Mouse (Mus musculus): ENCODE measurements around the gene Myo5a.
"Not testable (repeated sequence)": the region's sequence is repeated elsewhere in the genome, so short reads cannot be mapped to it uniquely, and the experiment has no call there.

Myo5a gene

GRCm38 (mm10) chr9:75209246-75209645 lies 138.4 kb downstream of the Myo5a start:
- DNase-seq: no peak

- DNase-seq: no peak
Observed at GRCm38 (mm10) chr9:75210269-75210668, 139.5 kb downstream of the Myo5a start.

GRCm38 (mm10) chr9:75214743-75215413 lies 144.1 kb downstream of the Myo5a start:
- no peak for DNase-seq

- no peak for DNase-seq
Observed at GRCm38 (mm10) chr9:75219942-75220341, 149.1 kb downstream of the Myo5a start.

GRCm38 (mm10) chr9:75221420-75222287 lies 150.8 kb downstream of the Myo5a start:
- DNase-seq: peak; percentile 28

GRCm38 (mm10) chr9:75231841-75232746 lies 161.3 kb downstream of the Myo5a start, which contains the start of gene Myo5c:
Myo5c (plus strand) TSS chr9:75232020.
- DNase-seq: peak; percentile 22

DNA sequence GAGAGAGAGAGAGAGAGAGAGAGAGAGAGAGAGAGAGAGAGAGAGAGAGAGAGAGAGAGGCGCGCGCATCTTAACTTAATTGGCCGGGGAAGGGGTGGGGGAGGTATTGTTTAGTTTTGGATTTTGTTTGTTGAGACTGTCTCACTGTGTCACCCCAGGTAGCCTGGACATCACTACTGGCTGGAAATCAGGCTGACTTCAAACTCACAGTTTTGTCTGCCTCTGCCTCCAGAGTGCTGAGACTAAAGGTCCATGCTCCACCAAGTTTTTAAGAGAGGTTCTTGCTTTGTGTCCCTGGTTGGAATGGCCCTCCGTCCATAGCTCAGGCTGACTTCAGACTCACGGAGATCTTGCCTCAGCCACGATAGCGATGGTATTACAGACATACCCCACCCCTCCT lies 162.0 kb downstream of the Myo5a start:
- DNase-seq: no peak

DNA sequence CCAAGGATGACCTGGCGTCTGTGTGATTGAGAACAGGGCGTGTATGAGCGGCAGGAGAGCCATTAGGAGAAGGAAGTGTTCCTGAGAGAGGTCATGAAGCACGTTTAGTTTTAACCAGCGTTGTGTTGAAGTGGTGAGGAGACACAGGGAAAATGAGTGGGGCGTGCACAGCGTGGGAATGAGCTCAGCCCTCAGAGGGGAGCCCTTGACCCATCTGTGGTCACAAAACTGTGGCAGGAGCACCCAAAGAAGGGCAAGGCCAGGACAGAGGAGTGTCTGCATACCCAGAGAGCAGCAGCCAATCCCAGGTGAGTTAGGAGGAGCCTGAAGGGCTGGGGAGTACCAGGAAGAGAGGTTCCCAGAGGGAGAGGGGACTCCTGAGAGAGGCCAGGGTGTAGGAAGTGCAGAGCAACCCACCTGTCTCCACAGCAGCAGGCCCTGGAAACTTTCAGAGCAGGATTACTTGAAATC lies 163.5 kb downstream of the Myo5a start:
- DNase-seq: no peak

- DNase-seq: no peak
Observed at GRCm38 (mm10) chr9:75234983-75235627, 164.3 kb downstream of the Myo5a start.

- no peak for DNase-seq
Observed at GRCm38 (mm10) chr9:75235696-75236095, 164.9 kb downstream of the Myo5a start.

DNA sequence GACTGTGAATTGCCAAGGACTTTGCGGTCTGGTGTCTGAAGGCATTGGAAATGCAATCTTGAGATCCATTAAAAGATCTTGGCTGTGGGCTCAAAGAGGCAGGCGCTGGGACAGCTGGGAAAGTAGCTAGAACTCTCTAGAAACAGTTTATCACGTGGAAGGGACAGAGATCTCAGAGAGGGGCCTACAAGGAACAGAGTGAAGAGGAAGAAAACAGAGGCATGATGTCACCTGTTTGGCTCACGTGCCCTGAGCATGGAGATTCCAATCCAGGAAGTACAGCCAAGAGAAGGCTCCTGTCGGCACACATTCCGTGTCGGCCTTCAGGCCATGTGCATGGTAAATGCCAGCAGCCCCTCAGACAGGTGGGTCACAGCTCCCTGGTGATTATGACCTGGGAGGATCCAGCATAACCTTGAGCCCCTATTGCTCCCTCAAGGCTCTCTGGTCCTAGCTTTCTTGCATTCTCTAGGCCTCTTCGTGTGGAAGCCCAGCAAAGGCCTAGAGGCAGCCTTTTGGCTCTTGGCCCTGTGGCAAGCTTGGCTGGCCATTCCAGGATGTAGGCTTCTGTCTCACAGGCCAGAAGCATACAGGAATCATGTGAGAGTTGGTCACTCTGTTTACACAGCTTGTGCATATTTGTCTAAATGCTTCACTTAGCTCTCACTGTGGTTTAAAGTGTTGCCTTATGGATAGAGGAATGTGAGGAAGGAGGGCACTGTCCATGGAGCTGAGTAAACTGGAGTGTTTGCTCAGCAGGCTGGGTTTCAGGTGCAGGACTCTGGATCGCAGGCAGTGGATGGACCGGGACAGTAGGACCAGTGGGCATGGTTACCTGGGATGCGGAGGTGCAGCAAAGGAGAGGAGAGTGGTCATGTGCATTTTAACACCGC lies 165.8 kb downstream of the Myo5a start:
- DNase-seq: no peak

GRCm38 (mm10) chr9:75238179-75238578 lies 167.4 kb downstream of the Myo5a start:
- no peak for DNase-seq

DNA sequence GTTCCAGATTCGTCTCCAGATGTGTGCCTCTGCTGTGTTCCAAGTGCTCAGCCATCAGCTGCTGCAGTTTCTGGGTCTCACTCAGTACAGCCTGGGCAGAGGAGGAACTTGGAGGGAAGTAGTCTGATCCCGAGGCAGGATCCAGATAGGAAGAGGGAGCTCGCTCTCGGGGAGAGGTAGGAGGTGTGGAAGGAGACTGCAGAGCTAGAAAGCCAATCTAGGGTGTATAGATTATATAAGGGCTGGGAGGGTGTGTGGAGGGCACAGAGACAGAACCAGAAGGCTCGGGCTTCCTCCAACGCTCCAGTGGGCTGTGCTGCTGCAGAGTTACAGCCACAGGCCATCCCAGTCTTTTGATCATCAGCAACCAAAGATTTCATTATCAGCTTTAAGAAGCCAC lies 172.2 kb downstream of the Myo5a start:
- DNase-seq: no peak

DNA sequence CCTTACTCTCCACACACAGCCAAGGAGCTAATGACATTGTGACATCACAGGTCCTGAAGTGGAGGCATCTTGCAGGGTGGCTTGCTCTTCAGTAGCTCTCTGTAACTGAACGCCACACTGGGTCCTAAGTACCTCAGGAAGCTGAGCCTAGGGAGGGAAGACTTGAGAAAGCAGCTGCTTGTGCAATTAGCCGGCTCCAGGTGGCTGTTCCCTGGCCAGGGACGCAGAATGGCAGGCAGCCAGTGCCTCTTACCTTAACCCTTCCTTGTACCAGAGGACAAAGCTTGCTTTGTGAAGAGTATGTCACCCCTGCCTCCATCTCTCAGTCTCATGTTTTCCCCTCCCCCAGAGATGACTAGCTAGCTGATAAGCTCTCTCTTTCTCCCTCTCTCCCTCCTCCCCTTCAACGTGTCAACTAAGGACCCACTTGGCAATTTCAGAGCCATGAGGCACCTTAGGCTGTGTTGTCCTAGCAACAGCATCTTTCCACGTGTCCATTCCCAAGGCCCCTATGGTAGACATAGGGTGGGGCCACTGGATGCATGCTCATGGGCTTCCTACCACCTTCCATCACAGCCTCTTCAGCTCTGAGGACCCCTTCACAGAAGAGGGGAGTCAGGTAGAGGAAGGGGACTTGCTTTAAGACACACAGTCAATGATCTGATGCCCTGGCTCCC lies 173.1 kb downstream of the Myo5a start:
- DNase-seq: no peak

DNA sequence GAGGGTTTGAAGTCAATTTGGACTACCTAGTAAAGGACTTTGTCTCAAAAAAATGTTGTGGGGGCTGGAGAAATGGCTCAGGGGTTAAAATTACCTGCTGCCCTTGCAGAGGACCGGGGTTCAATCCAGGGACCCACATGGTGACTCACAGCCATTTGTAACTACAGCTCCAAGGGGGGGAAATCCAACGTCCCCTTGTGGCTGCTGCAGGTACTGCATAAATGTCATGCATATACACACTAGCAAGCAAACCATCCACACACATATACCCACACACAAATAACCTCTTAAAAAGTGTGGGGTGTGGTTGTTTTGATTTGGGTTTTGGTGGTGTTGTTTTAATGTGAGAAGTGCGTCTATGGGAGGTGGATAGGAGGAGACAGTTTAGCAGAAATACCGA lies 173.7 kb downstream of the Myo5a start:
- no peak for DNase-seq

- no peak for DNase-seq
Observed at GRCm38 (mm10) chr9:75246080-75246930, 175.5 kb downstream of the Myo5a start.

DNA sequence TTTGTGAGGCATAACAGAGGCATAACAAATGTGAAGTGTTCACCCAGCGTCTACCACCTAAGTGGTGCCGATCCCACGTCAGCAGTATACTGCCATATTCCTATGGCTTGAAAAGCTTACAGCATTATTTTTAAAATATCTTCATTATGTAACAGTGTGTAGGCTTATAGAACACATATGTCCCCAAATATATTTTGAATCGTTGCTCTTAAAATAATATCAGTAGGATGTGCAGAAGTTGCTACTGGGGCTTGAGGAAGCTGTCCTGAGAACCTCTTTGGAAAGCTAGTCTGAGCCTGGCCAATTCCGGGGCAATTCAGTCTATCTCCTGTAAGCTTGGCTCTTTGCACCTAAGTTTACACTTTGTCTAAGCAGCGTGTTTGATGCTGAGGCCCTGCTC lies 177.1 kb downstream of the Myo5a start:
- no peak for DNase-seq

DNA sequence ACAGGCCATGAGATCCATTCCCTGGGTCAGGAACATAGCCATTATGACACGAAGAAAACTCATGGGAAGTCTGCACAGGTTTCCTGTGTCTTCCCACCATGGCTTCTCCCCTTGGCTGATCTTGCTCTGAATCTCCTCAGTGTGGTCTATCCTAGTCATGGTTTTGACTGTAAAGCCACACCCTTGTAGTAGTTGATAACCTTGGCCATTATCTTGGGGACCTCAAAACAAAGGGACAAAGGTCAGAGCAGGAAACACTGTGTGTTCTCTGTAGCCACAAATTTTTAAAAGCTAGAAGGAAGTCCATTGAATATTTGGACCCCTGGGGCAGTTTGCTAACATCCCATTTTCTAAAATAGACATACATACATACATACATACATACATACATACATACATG lies 177.5 kb downstream of the Myo5a start:
- DNase-seq: no peak

DNA sequence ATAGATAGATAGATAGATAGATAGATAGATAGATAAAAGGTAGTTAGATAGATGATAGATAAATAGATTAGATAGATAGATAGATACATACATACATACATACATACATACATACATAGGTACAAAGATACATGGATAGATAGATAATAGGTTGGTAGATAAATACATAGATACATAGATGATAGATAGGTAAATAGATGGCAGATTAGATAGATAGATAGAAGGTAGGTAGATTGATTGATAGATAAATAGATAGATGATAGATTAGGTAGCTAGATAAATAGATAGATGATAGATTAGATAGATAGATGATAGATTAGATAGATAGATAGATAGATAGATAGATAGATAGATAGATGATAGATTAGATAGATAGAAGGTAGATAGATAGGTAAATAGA lies 178.1 kb downstream of the Myo5a start:
- DNase-seq: no peak

DNA sequence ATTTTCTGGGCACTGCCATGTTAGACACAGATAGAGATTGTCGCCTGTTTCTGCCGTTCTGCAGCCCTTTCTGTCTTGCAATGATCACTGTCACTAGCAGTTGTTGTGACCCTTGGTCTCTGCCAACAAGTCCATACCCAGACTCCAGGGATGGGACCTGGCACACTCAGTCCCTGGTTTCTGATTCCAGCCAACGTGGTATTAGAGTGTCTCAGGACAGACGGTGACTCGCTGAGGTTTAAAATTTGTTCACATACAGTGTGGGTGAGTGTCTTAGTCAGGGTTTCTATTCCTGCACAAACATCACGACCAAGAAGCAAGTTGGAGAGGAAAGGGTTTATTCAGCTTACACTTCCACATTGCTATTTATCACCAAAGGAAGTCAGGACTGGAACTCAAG lies 182.3 kb downstream of the Myo5a start:
- DNase-seq: not testable (repeated sequence)
